Comparison of ENCODE assay signal across 10 mouse cellular contexts in genomic region chr10:69556278-69556677, GRCm38 (mm10).
A peak's percentile ranks its signal among the peaks of the same experiment; 100 is the strongest.
DNase-seq lines count a peak whose midpoint lies in the region; ATAC-seq lines count a peak whose summit lies in the region.
"Had no signal": no experiment of that assay in that cellular context is flagged by ENCODE, and none has a peak within 500 bp of the region (broad histone marks: within the 10 kb centered on the region; RNA-seq: fewer than 3 reads in every experiment).

No protein-coding gene starts in this region.

- H3K9me3 ChIP-seq in forebrain, embryonic 11.5 days (ENCODE audit: control insufficient read depth, low read length) = no peaks in the 10 kb centered on the region
- no peaks in the 10 kb centered on the region for H3K9me3 ChIP-seq in forebrain, embryonic 15.5 days
- no peaks in the 10 kb centered on the region for H3K9me3 ChIP-seq in midbrain, embryonic 13.5 days
- no peaks in the 10 kb centered on the region for H3K9me3 ChIP-seq in midbrain, embryonic 16.5 days (replicated peaks; ENCODE audit: control insufficient read depth, low read length, poor library complexity, severe bottlenecking)
- H3K9me3 ChIP-seq: embryonic facial prominence, embryonic 13.5 days had no signal

- H3K4me2 ChIP-seq in forebrain, embryonic 11.5 days (ENCODE audit: low read depth, low read length, severe bottlenecking) = no peak overlapping the region
- H3K4me2 ChIP-seq in forebrain, embryonic 15.5 days (replicated peaks) = no peak overlapping the region
- H3K4me2 ChIP-seq in midbrain, embryonic 13.5 days (replicated peaks) = no peak overlapping the region; the same call in 1 of the 2 replicates
- no peak overlapping the region for H3K4me2 ChIP-seq in midbrain, embryonic 16.5 days (ENCODE audit: low read length)
- H3K4me2 ChIP-seq: embryonic facial prominence, embryonic 13.5 days had no signal

- ATAC-seq in forebrain, embryonic 11.5 days (replicated peaks; ENCODE audit: low FRiP score) = no peak
- no peak for ATAC-seq in forebrain, embryonic 15.5 days (replicated peaks)
- ATAC-seq in midbrain, embryonic 13.5 days = peak; percentile 20; the same call in 1 of the 2 replicates
- no peak for ATAC-seq in midbrain, embryonic 16.5 days
- ATAC-seq in megakaryocyte-erythroid progenitor cell, adult 5-6 weeks (replicated peaks; ENCODE audit: low FRiP score, low TSS enrichment, poor library complexity, severe bottlenecking) = no peak

- no peak overlapping the region for H3K4me3 ChIP-seq in forebrain, embryonic 11.5 days (ENCODE audit: low read depth, low read length)
- H3K4me3 ChIP-seq in forebrain, embryonic 15.5 days = no peak overlapping the region
- H3K4me3 ChIP-seq in midbrain, embryonic 13.5 days (replicated peaks) = no peak overlapping the region
- no peak overlapping the region for H3K4me3 ChIP-seq in midbrain, embryonic 16.5 days (ENCODE audit: low read depth, low read length)
- H3K4me3 ChIP-seq: embryonic facial prominence, embryonic 13.5 days; myocyte had no signal

- no peak overlapping the region for H3K27ac ChIP-seq in forebrain, embryonic 11.5 days (ENCODE audit: low read depth, low read length)
- H3K27ac ChIP-seq in forebrain, embryonic 15.5 days (replicated peaks) = no peak overlapping the region
- no peak overlapping the region for H3K27ac ChIP-seq in midbrain, embryonic 13.5 days
- no peak overlapping the region for H3K27ac ChIP-seq in midbrain, embryonic 16.5 days (ENCODE audit: low read length)
- H3K27ac ChIP-seq: embryonic facial prominence, embryonic 13.5 days had no signal

- no peaks in the 10 kb centered on the region for H3K27me3 ChIP-seq in forebrain, embryonic 11.5 days (ENCODE audit: control insufficient read depth, insufficient read depth, low read length)
- no peaks in the 10 kb centered on the region for H3K27me3 ChIP-seq in forebrain, embryonic 15.5 days
- no peaks in the 10 kb centered on the region for H3K27me3 ChIP-seq in midbrain, embryonic 13.5 days
- no peaks in the 10 kb centered on the region for H3K27me3 ChIP-seq in midbrain, embryonic 16.5 days (ENCODE audit: control insufficient read depth, insufficient read depth, low read depth, low read length)
- H3K27me3 ChIP-seq: embryonic facial prominence, embryonic 13.5 days had no signal

- no peak overlapping the region for H3K9ac ChIP-seq in forebrain, embryonic 11.5 days (ENCODE audit: low read length)
- H3K9ac ChIP-seq in forebrain, embryonic 15.5 days (replicated peaks) = no peak overlapping the region
- H3K9ac ChIP-seq in midbrain, embryonic 13.5 days (replicated peaks) = no peak overlapping the region
- H3K9ac ChIP-seq in midbrain, embryonic 16.5 days (ENCODE audit: low read depth, low read length) = no peak overlapping the region
- H3K9ac ChIP-seq: embryonic facial prominence, embryonic 13.5 days had no signal

- DNase-seq in forebrain, embryonic 11.5 days (ENCODE audit: low spot score) = peak; percentile 74
- DNase-seq in cerebellum, postnatal 14 days = peak; percentile 82 to 89
- DNase-seq in kidney, adult 9 months = peak; percentile 77
- peak; percentile 41 to 60 for DNase-seq in lung, postnatal 4 days

- WGBS in forebrain, embryonic 11.5 days = 18% methylated on average over 13 of the region's 13 CpGs
- 19% methylated on average over 13 of the region's 13 CpGs for WGBS in forebrain, embryonic 15.5 days
- WGBS in midbrain, embryonic 13.5 days = 21% methylated on average over 13 of the region's 13 CpGs
- 17% methylated on average over 13 of the region's 13 CpGs for WGBS in midbrain, embryonic 16.5 days

- H3K36me3 ChIP-seq in forebrain, embryonic 11.5 days (ENCODE audit: control insufficient read depth, insufficient read depth, low read length) = no peaks in the 10 kb centered on the region
- H3K36me3 ChIP-seq in forebrain, embryonic 15.5 days = no peaks in the 10 kb centered on the region
- H3K36me3 ChIP-seq in midbrain, embryonic 13.5 days = no peaks in the 10 kb centered on the region
- no peaks in the 10 kb centered on the region for H3K36me3 ChIP-seq in midbrain, embryonic 16.5 days (ENCODE audit: control insufficient read depth, insufficient read depth, low read length)
- H3K36me3 ChIP-seq: embryonic facial prominence, embryonic 13.5 days had no signal

- no peaks in the 10 kb centered on the region for H3K4me1 ChIP-seq in forebrain, embryonic 11.5 days (replicated peaks; ENCODE audit: control insufficient read depth, insufficient read depth, low read length)
- peaks cover 8% of the 10 kb centered on the region for H3K4me1 ChIP-seq in forebrain, embryonic 15.5 days
- peaks cover 18% of the 10 kb centered on the region for H3K4me1 ChIP-seq in midbrain, embryonic 13.5 days (replicated peaks)
- peaks cover 11% of the 10 kb centered on the region for H3K4me1 ChIP-seq in midbrain, embryonic 16.5 days (ENCODE audit: control insufficient read depth, insufficient read depth, low read length)
- H3K4me1 ChIP-seq: embryonic facial prominence, embryonic 13.5 days had no signal
